Mouse (Mus musculus): Measurements from ENCODE around the gene Arf3. TPM values are rescaled to one million over a fixed set of nuclear protein-coding genes. Genes with fewer than 3 reads are reported as not detected.

Arf3 gene
- total RNA-seq (2023): 94.4 TPM

DNA sequence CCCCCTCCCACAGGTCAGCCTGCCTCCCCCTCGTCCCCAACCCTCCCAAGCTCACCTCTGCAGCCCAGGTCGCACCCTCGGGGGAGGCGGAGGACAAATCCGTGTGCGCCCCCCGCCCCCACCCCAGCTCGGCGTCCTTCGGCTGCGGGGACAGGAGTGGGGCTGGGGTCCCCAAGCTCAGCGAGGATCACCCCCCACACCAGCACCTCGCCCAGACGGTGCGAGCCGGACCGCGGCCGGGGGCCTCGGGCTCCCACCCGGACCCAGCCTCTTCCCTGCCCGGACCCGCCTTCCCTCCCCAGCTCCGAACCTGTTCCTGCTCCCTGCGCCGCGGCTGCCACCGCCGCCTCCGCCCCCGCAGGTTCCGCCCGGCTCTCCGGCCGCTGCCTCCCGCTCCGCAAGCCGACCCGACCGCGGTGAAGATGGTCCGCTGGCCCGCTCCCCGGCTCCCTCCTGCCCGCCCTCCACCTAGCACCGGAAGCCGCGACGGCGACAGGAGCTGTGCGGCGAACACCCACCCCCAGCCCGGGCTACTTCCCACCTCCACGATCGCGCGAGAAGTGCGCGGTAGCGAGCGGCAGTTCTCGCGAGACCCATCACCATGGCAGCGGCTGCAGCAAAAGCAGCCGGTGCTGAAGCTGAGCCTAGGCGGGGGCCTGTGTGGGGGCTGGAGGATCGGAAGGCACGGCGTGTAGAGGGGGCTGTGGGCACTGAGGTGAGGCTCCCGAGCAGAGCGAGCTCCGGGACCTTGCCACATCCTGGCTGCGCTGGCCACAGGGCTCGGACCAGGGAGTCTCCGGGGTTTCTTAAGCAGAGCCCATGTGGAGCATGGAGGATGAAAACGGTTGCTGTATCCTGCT lies at the start of gene Arf3:
TSS of gene Arf3 (minus strand) at position 545 of the 860 bp plus-strand sequence.

DNA sequence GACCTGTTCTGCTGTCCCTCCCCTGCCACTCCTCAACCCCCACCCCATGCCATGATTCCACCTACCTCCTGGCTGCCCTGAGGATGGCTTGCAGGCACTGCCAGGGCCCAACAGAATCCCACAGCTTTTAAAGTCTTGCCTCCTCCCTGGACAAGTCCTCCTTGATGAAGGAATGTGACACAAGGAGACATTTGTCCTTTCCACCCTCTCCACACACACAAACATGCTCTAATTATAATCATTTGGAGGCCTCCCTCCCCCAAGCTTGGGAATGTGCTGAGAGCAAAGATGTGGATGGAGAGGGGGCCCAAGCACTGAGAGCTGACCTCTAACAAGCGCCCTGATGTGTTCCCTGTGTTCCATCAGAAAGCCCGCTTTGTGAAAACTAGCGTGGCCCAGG lies 46.4 kb upstream of the Arf3 start, which contains the start of gene Ddn:
TSS of gene Ddn (minus strand) at position 101 of the 400 bp plus-strand sequence.

DNA sequence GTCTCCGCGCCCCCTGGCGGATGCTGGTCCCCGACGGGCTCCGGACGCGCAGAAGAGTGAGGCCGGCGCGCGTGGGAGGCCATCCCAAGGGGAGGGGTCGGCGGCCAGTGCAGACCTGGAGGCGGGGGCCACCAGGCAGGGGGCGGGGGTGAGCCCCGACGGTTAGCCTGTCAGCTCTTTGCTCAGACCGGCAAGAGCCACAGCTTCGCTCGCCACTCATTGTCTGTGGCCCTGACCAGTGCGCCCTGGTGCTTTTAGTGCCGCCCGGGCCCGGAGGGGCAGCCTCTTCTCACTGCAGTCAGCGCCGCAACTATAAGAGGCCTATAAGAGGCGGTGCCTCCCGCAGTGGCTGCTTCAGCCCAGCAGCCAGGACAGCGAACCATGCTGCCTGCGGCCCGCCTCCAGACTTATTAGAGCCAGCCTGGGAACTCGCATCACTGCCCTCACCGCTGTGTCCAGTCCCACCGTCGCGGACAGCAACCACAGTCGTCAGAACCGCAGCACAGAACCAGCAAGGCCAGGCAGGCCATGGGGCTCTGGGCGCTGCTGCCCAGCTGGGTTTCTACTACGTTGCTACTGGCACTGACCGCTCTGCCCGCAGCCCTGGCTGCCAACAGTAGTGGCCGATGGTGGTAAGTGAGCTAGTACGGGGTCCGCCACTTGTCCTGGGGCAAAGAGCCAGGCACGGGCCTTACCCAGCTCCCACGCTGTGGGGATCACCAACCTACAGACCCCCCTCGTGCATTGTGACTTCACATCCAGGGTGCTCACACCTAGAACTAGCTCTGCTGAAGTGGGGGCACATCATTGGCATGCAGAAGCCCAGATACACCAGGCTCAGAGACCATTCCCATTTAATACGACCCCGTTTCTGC lies 26.9 kb upstream of the Arf3 start, which contains the start of gene Wnt1:
TSS of gene Wnt1 (plus strand) at position 197 of the 875 bp plus-strand sequence.

DNA sequence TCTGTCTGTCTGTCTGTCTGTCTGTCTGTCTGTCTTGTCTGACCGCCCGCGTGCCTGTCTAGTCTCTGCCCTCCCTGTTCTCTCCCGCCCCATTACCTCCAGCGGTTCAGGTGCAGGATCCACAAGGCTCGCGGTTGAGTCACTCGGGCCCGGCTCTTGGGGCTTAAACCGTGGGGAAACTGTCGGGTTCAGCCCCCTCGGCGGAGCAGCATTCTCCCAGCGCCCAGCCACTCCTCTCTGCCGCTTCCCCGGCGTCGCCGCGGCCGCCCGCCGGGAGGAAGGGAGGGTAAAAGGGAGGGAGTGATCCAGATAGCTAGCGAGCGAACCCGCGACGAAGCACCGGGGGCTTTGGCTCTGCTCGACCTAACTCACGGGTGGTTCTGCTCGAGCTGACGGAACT lies 14.7 kb upstream of the Arf3 start, which contains the start of gene Wnt10b:
TSS of gene Wnt10b (minus strand) at position 389 of the 400 bp plus-strand sequence.

DNA sequence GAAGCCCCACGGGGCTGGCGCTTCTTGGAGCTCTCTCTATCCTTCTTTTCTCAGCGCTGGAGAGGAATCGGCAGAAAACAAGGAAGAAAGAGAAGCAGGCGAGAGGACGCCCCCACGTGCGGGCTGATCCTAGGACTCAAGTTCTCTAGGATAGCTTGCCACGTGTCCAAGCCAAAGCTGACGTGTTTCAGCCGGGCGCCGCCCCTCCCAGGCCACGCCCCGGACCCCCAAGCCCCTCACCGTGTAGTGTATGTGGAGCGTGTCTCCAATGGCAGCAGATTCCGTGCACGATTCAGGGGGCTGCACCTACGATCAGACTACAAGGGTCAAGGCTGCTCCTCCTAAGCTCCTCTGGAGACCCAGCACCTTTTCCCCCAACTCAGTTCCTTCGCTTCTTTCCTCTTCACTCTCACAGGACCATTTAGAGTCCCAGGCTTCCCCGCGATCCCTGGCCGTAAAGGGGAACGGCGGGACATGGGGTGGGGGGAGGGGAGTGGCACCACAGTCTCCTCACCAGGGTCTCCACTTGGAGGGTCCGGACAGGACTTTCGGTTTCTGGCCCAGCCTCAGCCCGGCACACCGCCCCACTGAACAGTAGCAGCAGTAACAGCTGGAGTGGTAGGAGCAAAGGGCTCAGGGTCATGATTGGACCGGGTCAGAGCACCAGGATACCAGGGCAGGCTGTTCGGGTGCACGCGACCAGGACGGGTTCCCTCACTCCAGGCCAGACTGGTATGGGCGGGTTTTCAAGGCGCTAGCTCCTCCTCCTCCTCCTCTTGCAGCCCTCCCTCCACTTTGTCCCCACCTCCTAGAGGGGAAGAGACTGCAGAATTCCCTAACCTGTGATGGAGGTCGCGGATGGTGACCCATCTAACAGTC lies 35.3 kb downstream of the Arf3 start, which contains the start of gene Fkbp11:
TSS of gene Fkbp11 (minus strand) at position 756 of the 879 bp plus-strand sequence.

DNA sequence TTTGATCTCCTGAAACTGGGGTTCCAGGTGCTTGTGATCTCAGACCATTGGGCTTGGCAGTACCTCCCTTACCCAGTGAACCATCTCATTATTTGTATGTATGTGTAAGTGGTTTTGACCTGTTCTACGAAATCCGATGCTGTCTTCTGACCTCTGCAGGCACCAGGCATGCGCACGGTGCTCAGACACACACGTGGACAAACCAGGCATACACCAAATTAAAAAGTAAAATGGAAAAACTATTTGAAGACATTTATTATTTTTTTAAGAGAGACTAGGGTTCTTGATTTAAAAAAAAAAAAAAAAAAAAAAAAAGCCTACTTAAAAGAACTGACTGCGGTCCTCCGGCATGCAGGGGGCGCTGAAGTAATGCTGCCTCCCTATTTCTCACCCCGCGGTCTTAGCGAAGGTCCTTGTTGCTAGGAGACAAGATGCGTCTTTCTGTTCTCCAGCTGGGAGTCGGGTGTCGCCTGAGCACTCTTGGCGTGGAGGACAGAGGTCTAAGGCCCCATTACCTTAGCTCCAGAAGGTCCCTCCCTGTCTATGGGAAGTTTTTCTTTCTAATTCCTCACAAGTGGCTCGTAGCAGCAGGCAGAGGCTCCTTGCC lies 55.1 kb downstream of the Arf3 start, which contains the start of gene Ccdc65:
TSS of gene Ccdc65 (plus strand) at position 442 of the 607 bp plus-strand sequence.

Other genes with a start within 250 kb of the Arf3 start
- 56.9 TPM for gene Kansl2, start 228.9 kb downstream of the Arf3 start, total RNA-seq (2023)
- gene Ccnt1, start 192.3 kb downstream of the Arf3 start, total RNA-seq (2023): 147 TPM
- gene 4930415O20Rik, start 192.2 kb downstream of the Arf3 start, total RNA-seq (2023): not detected
- gene Adcy6, start 153.1 kb downstream of the Arf3 start, total RNA-seq (2023): 23.4 TPM
- gene Cacnb3, start 132.4 kb downstream of the Arf3 start, total RNA-seq (2023): 0.34 TPM
- 133 TPM for gene Ddx23, start 100.3 kb downstream of the Arf3 start, total RNA-seq (2023)
- 0.64 TPM for gene Rnd1, start 85.8 kb downstream of the Arf3 start, total RNA-seq (2023)
- not detected for gene Ccdc65, start 55.0 kb downstream of the Arf3 start, total RNA-seq (2023)
- gene Fkbp11, start 35.0 kb downstream of the Arf3 start, total RNA-seq (2023): 2.5 TPM
- 0.77 TPM for gene Wnt10b, start 14.9 kb upstream of the Arf3 start, total RNA-seq (2023)
- not detected for gene Wnt1, start 26.6 kb upstream of the Arf3 start, total RNA-seq (2023)
- 0.21 TPM for gene Ddn, start 46.3 kb upstream of the Arf3 start, total RNA-seq (2023)
- 117 TPM for gene Prkag1, start 68.3 kb upstream of the Arf3 start, total RNA-seq (2023)
- 266 TPM for gene Kmt2d, start 108.0 kb upstream of the Arf3 start, total RNA-seq (2023)
- gene Rhebl1, start 131.3 kb upstream of the Arf3 start, total RNA-seq (2023): 20.7 TPM
- 1.1 TPM for gene Dhh, start 135.3 kb upstream of the Arf3 start, total RNA-seq (2023)
- gene Lmbr1l, start 155.0 kb upstream of the Arf3 start, total RNA-seq (2023): 293 TPM
- gene Tuba1b, start 171.4 kb upstream of the Arf3 start, total RNA-seq (2023): 244 TPM
- gene Gm49450, start 190.3 kb upstream of the Arf3 start, total RNA-seq (2023): not detected
- gene Tuba1a, start 190.5 kb upstream of the Arf3 start, total RNA-seq (2023): 270 TPM

All from CD8-positive naive resting alpha-beta T cell, adult 57 days (primary cell).